Mouse (Mus musculus) kidney, postnatal 10 days (tissue): ENCODE measurements around the gene Slc25a51.
"Not testable (repeated sequence)": the region's sequence is repeated elsewhere in the genome, so short reads cannot be mapped to it uniquely, and the experiment has no call there.

Experiments used
- DNase-seq: peaks from one replicate; pipeline ENCODE4 v3.0.0; 2021; ENCODE audit warnings: mixed read lengths

The Slc25a51 gene

GRCm38 (mm10) chr4:45396211-45396610, 12.4 kb downstream of the Slc25a51 start:
- DNase-seq, result not testable (repeated sequence)

- no peak for DNase-seq
These were observed 14.9 kb downstream of the Slc25a51 start for GRCm38 (mm10) chr4:45393658-45394057.

GRCm38 (mm10) chr4:45392994-45393393, 15.6 kb downstream of the Slc25a51 start:
- no peak for DNase-seq

- no peak for DNase-seq
These were observed 16.0 kb downstream of the Slc25a51 start for GRCm38 (mm10) chr4:45392572-45392971.

GRCm38 (mm10) chr4:45392099-45392498, 16.5 kb downstream of the Slc25a51 start:
- no peak for DNase-seq

GRCm38 (mm10) chr4:45387296-45387695, 21.3 kb downstream of the Slc25a51 start:
- DNase-seq, result not testable (repeated sequence)

- not testable (repeated sequence) for DNase-seq
These were observed 26.4 kb downstream of the Slc25a51 start for GRCm38 (mm10) chr4:45382133-45382532.

- not testable (repeated sequence) for DNase-seq
These were observed 27.5 kb downstream of the Slc25a51 start for GRCm38 (mm10) chr4:45380903-45381580.

- peak; percentile 19 for DNase-seq
These were observed 32.0 kb downstream of the Slc25a51 start for GRCm38 (mm10) chr4:45376573-45376972.

GRCm38 (mm10) chr4:45374879-45375278, 33.7 kb downstream of the Slc25a51 start:
- peak; percentile 55 for DNase-seq

- DNase-seq, result no peak
These were observed 37.3 kb downstream of the Slc25a51 start for GRCm38 (mm10) chr4:45371261-45371660.

- DNase-seq, result no peak
These were observed 51.9 kb downstream of the Slc25a51 start for GRCm38 (mm10) chr4:45356653-45357052.
